Mouse (Mus musculus) heart, adult 8-10 months (tissue): ENCODE data around the gene Mrpl54. TPM values are rescaled to one million over a fixed set of nuclear protein-coding genes. Genes with fewer than 3 reads are reported as not detected.

Source experiments
- DNase-seq: peaks from one replicate; pipeline ENCODE4 v3.0.0; 2022; ENCODE audit warnings: low spot score
- total RNA-seq, 4 experiments: library from RNA; stranded (reverse); gene quantifications; 2 replicates each; pipeline ENCODE4 v1.2.4; 2022

Gene Mrpl54
- total RNA-seq: 100 to 1,000 TPM; 105 to 124 (median 112) TPM

DNA sequence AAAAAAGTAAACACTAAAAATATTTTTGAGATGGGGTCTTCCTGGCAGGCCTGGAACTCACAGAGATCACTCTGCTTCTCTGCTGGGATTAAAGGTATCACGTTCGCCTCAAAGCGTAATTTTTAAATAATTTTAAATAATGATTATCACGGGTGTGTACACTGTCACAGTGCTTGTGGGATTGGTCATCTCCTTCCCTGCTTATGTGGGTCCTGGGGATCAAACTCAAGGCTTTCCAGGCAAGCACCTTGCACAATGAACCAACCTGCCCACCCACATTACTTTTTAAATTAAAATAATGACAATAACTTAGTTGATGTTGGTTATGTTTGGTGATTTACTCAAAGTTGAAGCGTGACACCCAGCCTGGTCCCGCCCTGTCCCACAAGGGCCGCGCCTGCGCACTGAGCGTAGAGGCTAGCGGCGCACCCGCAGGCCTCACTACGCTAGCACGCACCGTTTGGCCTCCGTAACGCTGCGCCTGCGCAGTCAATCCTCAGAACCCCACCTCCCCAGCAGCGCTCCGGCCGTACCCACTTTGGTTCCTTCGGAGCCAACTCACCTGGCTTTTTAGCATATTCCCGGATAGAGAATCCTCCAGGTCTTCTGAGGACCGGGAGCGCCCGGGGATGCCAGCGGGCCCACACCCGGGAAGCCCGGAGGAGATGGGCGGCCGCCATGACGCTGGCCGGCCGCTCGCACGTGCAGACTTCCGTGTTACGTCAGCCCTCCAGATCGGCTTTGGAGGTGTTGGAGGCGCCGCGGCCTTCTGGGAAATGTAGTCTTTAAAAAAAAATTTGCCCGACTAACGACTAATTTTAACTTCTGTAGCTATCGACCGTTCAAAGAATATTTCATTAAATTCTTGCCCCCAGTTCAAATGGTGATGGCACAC is at the start of gene Mrpl54, which contains the start of gene Apba3:
Gene Mrpl54 (minus strand): TSS at position 724 of the 895 bp plus-strand sequence.
Gene Apba3 (plus strand): TSS at position 750 of the 895 bp plus-strand sequence.
- peak; percentile 97 for DNase-seq

DNA sequence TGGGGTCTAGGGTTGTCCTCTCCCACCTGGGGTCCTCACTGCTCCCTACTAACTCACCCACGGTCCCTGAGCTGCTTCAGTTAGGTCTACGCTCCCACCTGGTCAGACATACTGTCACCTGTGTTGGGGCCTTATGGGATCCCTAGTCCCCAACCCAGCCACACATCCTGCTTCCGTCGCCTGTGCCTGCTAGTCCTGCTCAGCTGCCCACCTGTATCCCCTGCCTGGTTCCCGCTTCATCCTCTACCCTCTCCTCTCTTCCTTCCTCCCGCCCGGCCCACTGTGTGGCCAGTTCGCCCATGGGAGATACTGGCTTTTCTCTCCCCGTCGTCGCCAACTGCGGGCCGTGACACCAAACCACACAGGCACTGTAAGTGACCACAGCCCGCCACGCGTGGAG is 48.9 kb upstream of the Mrpl54 start:
- no peak for DNase-seq

DNA sequence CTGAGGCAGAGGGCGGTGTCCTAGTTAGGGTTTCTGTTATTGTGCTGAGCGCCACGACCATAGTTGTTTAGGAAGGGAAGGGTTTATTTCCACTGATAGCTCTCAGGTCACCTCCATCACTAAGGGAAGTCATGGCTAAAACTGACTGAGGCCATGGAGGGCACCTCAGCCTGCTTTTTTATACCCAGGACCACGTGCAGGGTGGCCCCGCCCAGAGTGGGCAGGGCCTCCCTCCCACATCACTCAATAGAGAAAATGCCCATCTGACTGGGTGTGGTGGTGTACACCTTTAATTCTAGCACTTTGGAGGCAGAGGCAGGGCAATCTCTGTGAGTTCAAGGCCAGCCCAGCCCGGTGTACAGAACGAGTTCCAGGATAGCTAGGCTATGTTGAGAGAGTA is 47.5 kb upstream of the Mrpl54 start:
- no peak for DNase-seq

DNA sequence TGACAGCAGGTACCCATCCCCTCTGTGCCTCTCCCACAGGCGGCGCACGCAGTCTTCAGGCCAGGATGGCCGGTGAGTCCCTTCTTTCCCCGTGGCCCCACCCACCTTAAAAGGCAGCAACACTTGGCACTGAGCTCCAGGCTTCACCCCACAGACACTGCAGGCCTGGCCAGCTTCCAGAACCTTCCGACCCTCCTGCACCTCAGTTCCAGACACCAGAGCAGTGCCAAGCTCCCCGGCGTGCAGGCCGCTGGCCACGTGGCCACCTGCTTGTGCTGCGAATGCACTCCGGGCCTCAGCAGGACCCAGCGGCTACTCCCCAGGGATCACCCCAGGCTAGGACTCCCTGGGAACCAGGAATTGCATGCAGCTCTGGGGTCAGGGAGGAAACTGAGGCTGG is 46.8 kb upstream of the Mrpl54 start:
- DNase-seq: no peak

DNA sequence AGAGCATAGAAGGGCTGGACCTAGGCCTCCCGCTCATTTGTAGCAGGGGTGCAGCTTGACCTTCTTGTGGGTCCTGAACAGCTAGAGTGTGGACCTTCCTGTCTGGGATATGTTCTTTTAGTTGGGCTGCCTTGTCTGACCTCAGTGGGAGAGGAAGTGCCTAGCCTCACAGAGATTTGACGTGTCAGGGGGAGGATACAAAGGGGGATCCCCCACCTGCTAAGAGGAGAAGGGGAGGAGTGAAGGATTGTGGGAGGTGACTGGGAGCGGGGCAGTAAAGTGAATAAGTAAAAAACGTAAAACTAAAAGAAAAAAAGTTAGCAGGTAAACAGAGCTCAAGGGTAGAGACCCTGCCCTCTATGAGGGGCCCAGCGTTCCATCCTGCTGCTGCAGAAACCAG is 42.8 kb upstream of the Mrpl54 start:
- DNase-seq: no peak

DNA sequence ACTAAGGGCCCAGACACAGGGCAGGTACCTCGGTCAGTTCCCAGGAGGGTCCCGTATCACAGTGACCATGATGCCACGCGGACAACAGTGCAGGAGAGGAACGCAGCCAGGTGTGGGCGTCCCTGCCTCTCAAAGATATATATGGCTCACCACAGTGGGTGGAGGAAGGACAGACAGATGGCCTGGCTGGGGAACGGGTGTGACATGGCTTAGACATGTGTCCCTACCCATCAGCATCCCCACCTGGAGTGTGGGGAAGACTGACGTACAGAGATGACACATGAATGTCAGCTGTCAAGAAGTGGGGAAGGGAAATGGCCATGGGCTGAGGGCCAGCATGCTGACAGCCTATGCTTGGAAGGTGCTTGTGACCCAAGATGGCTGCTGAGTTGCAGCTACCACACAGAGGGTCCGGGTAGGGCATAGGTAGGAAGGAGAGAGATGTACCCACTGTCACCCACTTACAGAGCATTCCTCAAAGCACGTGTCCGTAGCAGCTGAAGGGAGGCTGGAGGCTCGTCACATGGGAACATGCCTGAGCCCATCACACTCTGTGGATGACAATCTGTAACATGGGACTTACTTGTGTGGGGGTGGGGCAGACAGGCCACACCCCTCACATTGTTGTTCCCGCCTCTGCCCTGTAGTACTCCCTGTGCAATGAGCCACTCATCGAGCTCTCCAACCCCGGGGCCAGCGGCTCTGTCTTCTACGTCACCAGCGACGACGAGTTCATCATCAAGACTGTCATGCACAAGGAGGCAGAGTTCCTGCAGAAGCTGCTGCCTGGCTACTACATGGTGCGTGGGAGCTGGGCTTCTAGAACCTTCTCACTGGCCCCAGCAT is 40.3 kb upstream of the Mrpl54 start:
- DNase-seq: no peak

DNA sequence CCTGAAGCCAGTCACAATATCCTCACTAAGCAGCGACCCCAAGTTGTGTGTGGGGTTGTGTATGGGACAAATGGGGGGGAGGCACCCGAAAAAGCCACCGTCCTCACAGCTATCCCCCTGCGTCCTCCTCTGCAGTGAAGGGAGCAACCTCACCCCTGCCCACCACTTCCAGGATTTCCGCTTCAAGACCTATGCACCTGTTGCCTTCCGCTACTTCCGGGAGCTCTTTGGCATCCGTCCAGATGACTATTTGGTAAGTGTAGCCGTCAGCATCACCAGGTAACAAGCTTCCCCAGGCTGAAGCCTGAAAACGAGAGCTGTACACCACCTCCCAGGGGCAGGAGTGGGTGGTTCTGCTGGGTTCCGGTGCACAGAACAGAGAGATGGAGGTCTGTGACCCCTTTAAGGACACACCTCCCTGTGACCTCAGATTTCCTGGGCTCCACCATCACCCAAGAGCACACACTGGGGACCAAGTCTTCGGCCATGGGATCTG is 39.5 kb upstream of the Mrpl54 start:
- DNase-seq: no peak

DNA sequence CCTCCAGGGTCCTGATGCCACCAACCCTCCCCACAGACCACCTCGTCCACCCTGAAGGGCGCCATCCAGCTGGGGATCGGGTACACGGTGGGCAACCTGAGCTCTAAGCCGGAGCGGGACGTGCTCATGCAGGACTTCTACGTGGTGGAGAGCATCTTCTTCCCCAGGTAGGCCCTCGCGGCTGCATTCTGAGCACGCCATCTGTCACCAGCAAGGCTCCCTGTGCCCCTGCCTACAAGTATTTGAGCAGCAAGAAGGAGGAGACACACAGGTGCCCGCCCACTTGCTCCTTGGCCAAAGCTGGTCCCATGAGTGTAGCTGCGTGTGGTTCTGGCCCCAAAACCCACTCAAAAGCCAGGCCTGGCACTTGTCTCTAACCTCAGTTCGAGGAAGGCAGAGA is 38.9 kb upstream of the Mrpl54 start:
- no peak for DNase-seq

DNA sequence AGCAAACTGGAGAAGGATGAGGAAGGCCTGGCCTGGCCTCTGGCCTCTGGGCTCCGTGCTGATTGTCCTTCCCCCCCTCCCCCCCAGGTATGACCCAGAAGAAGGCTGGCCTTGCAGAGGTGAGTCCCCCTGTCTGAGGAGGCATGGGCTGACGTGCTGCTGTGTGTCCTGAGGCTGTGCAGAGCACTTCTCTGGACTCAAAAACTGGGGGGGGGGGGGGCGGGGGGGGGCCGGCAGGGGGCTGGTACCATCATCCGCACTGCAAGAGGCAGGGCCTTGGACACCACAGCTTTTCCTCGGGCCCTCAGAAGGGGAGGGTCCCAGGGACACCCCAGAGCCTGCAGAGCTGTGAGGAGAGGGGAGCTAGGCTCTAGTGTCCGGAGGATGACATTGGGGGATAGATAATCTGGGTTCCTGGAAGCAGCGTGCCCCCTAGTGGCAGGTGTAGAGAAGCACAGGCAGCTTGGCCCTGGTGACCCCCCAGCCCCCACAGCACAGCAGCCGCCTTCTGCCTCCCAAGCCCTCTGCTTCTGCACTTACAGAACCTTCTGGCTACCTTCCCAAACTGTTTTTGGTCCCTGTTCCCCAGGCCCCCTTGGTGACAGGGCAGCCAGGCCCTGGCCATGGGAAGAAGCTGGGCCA is 38.0 kb upstream of the Mrpl54 start:
- no peak for DNase-seq

DNA sequence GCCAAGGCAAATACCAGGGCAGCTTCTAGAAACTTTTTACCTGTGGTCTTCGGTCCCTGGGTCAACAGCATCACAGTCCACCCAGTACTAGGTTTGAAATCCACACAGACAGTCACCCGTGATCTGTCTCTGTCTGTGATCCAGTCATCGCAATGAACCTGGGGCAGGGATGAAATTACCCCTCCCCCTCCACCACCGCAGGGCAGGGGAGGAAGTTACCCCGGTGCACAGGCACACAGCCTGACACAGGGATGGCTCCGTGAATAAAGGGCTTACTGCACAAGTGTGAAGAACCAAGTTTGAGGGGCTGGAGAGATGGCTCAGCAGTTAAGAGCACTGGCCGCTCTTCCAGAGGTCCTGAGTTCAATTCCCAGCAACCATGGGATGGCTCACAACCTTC is 37.0 kb upstream of the Mrpl54 start:
- DNase-seq: no peak

DNA sequence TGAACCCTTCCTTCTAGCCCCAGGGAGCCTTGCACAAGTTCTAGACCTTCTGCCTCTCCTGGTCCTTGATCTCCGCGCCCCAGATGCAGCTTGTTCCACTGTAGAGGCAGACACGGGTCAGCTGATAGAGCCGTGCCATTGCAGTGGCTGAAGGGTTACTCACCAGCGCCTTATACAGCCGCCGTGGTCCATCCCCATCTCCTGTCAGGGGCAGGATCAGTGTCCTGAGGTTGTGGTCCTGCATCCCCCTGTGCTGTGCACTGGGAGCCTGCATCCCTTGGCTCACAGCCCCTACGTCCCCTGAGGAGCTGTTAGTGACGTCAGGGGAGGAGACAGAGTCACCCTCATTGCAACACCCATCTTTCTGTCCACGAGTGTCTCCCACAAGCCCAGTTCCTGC is 36.5 kb upstream of the Mrpl54 start:
- DNase-seq: no peak

DNA sequence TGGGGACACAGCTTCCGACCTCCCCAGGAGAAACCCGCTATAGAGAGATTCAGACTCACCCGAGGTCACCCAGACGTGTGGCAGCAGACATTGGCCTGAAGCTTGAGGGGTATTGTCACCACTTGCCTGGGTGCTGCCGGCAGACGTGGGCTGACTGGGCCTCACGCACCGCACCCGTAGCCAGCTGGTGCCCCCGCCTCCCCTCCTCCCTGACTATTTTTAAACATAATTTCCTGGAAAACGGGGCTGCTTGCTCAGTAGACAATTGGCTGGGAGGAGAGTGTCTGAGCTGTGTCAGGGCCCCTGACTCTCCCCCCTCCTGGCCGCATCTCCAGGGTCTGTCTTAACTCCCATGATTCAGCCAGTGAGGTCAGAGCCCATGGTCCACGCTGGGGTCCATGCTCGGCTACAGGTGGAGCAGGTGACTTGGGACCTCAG is 36.1 kb upstream of the Mrpl54 start:
- no peak for DNase-seq

DNA sequence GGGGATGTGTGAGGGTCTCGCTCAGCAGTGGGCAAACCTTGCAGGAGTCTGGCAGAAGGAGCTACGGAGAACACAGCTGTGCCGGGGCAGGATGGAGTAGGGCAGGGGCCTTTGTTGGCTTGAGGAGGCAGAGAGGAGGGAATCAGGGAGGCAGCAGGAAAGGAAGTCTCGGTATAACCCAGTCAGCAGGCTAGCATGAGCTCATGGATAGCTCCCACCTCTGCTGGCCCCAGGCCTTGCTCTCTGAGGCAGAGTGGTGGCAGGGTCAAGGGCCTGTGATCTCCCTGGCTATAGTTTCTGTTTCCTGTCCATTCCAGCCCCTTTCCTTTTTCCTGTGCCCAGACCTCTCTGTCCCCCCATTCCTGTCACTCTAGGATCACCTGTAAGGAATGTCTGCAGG is 35.6 kb upstream of the Mrpl54 start:
- no peak for DNase-seq

DNA sequence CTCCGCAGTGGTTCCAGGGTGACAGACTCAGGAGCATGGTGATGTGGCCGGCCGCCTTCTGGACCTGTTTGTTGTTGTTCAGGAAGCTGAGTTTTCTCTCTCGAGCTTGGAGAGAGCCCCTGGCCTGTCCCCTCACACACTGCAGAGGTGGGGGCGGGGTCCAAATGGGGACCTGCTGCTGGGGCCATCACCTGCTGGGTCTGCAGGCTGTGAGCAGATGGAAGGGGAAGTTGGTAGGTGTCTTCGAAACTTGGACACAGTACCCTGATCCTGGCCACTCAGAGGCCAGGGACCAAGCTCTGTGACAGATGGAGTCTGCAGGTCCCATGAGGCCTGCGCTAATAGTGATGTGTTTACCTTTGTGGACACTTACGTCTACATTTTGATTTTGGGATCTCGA is 34.6 kb upstream of the Mrpl54 start:
- no peak for DNase-seq

DNA sequence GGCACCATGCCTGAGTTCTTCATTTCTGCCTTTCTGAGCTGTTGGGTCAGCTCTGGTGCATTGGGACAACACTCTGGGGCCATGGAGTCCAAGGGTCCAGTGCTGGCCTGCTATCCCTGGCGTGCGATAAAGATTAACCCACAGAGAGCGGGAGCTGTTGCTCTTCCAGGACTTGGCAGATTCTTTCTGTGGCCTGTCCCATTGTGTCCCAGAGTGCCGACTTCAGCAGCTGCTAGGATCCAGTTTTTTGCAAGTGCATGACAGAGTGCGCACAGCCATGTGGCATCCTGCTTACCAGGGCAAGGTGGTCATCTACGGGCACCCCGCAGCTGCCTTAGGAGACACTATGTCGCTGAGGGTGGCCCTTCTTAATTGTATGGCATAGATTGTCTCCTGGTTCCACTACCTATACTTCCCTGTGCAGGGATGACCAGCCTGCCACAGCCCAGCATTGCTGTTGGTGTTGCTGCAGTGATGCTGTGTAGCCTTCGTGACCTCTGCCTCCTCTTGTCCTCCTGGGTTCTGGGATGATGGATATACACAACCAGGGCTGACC is 33.7 kb upstream of the Mrpl54 start:
- DNase-seq: no peak

DNA sequence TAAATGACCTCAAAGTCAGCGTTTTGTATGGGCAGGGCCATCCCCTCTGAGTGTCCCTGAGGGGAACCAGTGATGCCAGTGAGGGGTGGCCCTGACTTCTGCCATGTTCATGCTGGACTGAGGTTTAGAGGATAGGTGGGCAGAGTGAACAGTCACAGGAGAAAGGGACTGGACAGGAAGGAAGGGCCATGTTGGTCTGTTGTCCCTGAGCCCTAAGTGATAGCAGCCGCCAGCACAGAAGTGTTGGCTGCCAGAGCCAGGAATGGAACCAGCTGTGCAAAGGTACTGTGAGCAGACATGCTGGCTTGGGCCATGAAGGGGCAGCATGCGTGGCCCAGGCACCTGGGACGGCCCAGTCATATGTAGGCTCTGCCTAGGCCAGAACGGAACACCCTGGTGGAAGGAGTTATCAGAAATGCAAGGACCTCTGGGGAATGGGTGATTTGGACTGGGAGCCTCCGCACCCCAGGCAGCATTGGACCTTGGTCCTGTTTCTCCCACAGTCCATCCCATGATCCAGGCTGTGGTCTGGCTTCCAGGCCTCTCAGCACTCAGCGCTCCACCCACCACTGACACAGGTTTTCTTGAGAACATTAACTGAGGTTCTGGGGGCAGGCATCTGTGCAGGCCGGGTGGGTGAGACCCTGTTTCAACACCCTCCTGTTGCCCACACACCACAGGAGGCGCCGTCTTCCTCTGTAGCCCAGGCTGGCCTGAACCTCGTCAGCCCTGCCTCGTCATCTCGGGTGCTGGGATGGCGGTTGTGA is 33.0 kb upstream of the Mrpl54 start:
- no peak for DNase-seq

DNA sequence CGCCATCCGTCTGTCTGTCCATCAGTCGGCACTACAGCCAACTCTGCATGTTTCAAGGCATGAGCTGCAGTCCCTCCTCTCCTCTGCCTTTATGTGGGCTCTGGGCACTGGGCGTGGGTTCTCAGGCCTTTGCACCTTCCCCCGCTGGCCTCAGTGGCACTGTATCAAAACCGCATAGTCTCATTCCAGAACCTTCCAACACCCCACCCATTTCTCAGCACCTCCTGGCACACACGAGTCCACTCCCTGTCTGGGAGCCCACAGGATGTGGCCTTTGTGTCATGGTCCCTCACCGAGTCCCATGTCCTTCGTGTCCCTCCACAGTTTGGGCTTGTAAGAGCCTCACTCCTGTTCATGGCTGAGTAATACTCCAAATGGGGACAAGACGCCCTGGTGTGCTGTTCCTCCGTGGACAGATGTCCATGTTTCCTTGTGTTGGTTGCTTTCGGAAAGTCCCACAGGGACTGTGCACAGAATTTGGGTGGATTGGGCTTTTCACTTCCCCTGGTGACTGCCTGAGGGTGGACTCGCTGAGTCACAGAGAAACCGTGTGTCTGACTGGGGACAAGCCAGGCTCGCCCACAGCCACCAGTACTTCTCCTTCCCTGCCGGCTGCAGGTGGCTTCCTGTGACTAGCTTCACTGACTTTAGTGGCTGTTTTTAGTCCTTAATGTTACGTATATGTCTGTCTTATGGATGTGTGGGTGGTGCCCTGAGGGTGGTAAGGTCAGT is 31.8 kb upstream of the Mrpl54 start:
- DNase-seq: no peak

DNA sequence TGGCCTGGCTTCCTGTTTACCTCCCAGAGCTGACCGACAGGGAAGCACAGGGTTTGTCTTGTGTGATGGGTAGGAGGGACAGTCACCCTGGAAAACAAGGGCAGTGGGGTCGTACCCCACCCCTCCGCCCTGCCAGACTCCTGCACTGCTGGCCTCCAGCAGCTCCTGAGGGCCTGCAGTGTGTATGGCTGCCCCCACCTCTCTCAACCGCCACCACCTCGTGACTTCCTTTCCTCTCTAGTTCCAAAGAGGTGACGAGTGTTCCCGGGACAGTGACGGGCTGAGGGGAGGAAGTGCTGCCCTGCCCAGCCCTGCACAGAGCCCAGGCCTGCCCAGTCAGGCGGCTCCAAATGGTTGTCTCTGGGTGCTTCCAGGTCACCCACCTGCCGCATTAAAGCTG is 31.1 kb upstream of the Mrpl54 start:
- DNase-seq: peak; percentile 80

DNA sequence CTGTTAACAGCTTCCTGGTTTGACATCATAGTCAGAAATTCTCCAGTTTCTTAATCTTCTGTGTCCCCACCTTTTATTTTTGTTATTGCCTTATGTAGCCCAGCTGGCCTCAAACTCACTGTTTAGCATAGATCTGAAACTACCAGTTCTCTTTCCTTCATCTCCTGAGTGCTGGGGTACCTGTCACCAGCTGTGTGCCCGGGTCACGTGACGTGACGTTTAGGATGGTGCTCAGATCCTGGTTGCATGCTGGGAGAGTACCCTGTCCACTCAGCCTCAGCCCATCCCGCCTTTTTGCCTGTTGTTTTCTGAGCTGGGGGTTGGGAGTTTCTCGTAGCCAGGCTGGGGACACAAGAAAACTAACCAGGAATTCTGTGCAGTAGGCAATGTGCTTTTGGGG is 30.5 kb upstream of the Mrpl54 start:
- no peak for DNase-seq

DNA sequence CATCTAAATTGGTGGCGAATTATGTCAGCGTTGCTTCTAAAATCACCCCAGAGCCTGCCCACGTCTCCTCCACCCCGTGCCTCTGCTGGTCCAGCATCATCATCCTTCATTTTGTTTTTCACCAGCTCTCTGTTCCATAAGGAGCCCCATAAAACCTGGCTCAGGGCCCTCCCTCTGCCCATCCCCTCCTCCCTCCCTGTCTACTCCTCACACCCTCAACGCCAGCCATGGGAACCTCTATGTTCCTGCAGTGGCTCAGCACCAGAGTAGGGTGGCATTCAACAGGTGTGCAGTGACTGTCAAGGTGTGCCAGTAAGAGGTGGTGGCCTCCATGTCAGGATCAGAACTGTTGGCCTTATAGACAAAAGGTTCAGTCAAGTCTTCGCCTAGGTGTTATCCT is 28.5 kb upstream of the Mrpl54 start:
- DNase-seq: no peak
